In genomic region chr13:56895386-56895785, GRCm38 (mm10) we compare ENCODE assay signal across 10 mouse cellular contexts. TPM values are rescaled to one million over a fixed set of nuclear protein-coding genes. Genes with fewer than 3 reads are reported as not detected.
DNase-seq lines count a peak whose midpoint lies in the region; ATAC-seq and TF ChIP-seq lines count a peak whose summit lies in the region.
"Had no signal": no experiment of that assay in that cellular context is flagged by ENCODE, and none has a peak within 500 bp of the region (broad histone marks: within the 10 kb centered on the region; RNA-seq: fewer than 3 reads in every experiment).

No protein-coding gene starts in this region.

- no peaks in the 10 kb centered on the region for H3K27me3 ChIP-seq in heart, embryonic 10.5 days (ENCODE audit: insufficient read depth, poor library complexity, severe bottlenecking)
- peaks cover 9% of the 10 kb centered on the region for H3K27me3 ChIP-seq in heart, embryonic 12.5 days (replicated peaks)
- H3K27me3 ChIP-seq in heart, postnatal 0 days (ENCODE audit: control insufficient read depth, insufficient read depth, low read length) = no peaks in the 10 kb centered on the region
- H3K27me3 ChIP-seq in limb, embryonic 14.5 days (ENCODE audit: control insufficient read depth, insufficient read depth, low read length) = no peaks in the 10 kb centered on the region; the same call in 1 of the 2 replicates
- H3K27me3 ChIP-seq in neural tube, embryonic 13.5 days = peaks cover 9% of the 10 kb centered on the region
- H3K27me3 ChIP-seq: megakaryocyte, embryonic 14.5 days had no signal

- no peak for TF ChIP-seq EP300 in heart, postnatal 0 days (IDR thresholded peaks at IDR 0.05; ENCODE audit: low read depth)

- H3K36me3 ChIP-seq in heart, embryonic 10.5 days = no peaks in the 10 kb centered on the region
- H3K36me3 ChIP-seq in heart, embryonic 12.5 days = no peaks in the 10 kb centered on the region
- H3K36me3 ChIP-seq in heart, postnatal 0 days (replicated peaks; ENCODE audit: control insufficient read depth, insufficient read depth, low read length) = no peaks in the 10 kb centered on the region
- no peaks in the 10 kb centered on the region for H3K36me3 ChIP-seq in limb, embryonic 14.5 days (ENCODE audit: control insufficient read depth, insufficient read depth, low read length)
- no peaks in the 10 kb centered on the region for H3K36me3 ChIP-seq in neural tube, embryonic 13.5 days
- H3K36me3 ChIP-seq: G1E had no signal

- H3K9ac ChIP-seq in heart, embryonic 12.5 days = no peak overlapping the region
- no peak overlapping the region for H3K9ac ChIP-seq in heart, postnatal 0 days (replicated peaks; ENCODE audit: low read depth, low read length)
- H3K9ac ChIP-seq in limb, embryonic 14.5 days (ENCODE audit: low read depth, low read length, severe bottlenecking) = no peak overlapping the region
- H3K9ac ChIP-seq in neural tube, embryonic 13.5 days = peak overlapping the region; percentile 52

- ATAC-seq in heart, embryonic 12.5 days (ENCODE audit: insufficient number of reproducible peaks, low FRiP score) = no peak
- ATAC-seq in heart, postnatal 0 days (ENCODE audit: insufficient read depth, low read depth) = no peak
- ATAC-seq in limb, embryonic 14.5 days (ENCODE audit: low FRiP score, low read depth) = no peak
- ATAC-seq in neural tube, embryonic 13.5 days (ENCODE audit: low read depth) = no peak
- no peak for ATAC-seq in CD4-positive, CD25-positive, alpha-beta regulatory T cell, adult 4 months

- no peak overlapping the region for H3K4me3 ChIP-seq in heart, embryonic 10.5 days
- H3K4me3 ChIP-seq in heart, embryonic 12.5 days = no peak overlapping the region
- H3K4me3 ChIP-seq in heart, postnatal 0 days (ENCODE audit: low read depth, low read length) = no peak overlapping the region
- H3K4me3 ChIP-seq in limb, embryonic 14.5 days (replicated peaks; ENCODE audit: low read length) = no peak overlapping the region
- H3K4me3 ChIP-seq in neural tube, embryonic 13.5 days = peak overlapping the region; percentile 25
- H3K4me3 ChIP-seq: megakaryocyte, embryonic 14.5 days had no signal

- DNase-seq in heart, embryonic 10.5 days (ENCODE audit: low spot score) = peak; percentile 77
- peak; percentile 60 for DNase-seq in Muller cell, postnatal 12 days (ENCODE audit: inconsistent ontology term)
- peak; percentile 36 to 42 for DNase-seq in cerebellum, postnatal 4 days (ENCODE audit: low spot score in 2 of 2)
- DNase-seq in heart, postnatal 0 days (ENCODE audit: low spot score) = peak; percentile 56
- peak; percentile 77 for DNase-seq in limb, embryonic 14.5 days (ENCODE audit: low spot score)

- no peak for TF ChIP-seq CTCF in heart, postnatal 0 days (IDR thresholded peaks at IDR 0.05; ENCODE audit: low read depth)

- no peak overlapping the region for H3K4me2 ChIP-seq in heart, embryonic 12.5 days
- H3K4me2 ChIP-seq in heart, postnatal 0 days (ENCODE audit: low read depth, low read length) = no peak overlapping the region
- no peak overlapping the region for H3K4me2 ChIP-seq in limb, embryonic 14.5 days (replicated peaks; ENCODE audit: low read depth, low read length, severe bottlenecking)
- H3K4me2 ChIP-seq in neural tube, embryonic 13.5 days = peak overlapping the region; percentile 50

- TF ChIP-seq POLR2A in limb, embryonic 14.5 days (IDR thresholded peaks at IDR 0.05; ENCODE audit: borderline replicate concordance, extremely low read depth, insufficient read depth, insufficient read length) = no peak

- H3K4me1 ChIP-seq in heart, embryonic 10.5 days = no peaks in the 10 kb centered on the region
- no peaks in the 10 kb centered on the region for H3K4me1 ChIP-seq in heart, embryonic 12.5 days (replicated peaks)
- H3K4me1 ChIP-seq in heart, postnatal 0 days (ENCODE audit: control insufficient read depth, insufficient read depth) = no peaks in the 10 kb centered on the region
- no peaks in the 10 kb centered on the region for H3K4me1 ChIP-seq in limb, embryonic 14.5 days (ENCODE audit: control insufficient read depth, insufficient read depth, low read length)
- H3K4me1 ChIP-seq in neural tube, embryonic 13.5 days (replicated peaks) = 0 out of 2 replicates have a peak, but pooled peaks cover 5% of the 10 kb centered on the region
- H3K4me1 ChIP-seq: megakaryocyte, embryonic 14.5 days had no signal

- H3K27ac ChIP-seq in heart, embryonic 10.5 days = no peak overlapping the region
- H3K27ac ChIP-seq in heart, embryonic 12.5 days (ENCODE audit: poor library complexity, severe bottlenecking) = no peak overlapping the region
- no peak overlapping the region for H3K27ac ChIP-seq in heart, postnatal 0 days (ENCODE audit: low read depth)
- no peak overlapping the region for H3K27ac ChIP-seq in limb, embryonic 14.5 days (replicated peaks; ENCODE audit: low read depth, low read length)
- H3K27ac ChIP-seq in neural tube, embryonic 13.5 days (replicated peaks) = no peak overlapping the region

- no peaks in the 10 kb centered on the region for H3K9me3 ChIP-seq in heart, embryonic 10.5 days
- H3K9me3 ChIP-seq in heart, embryonic 12.5 days (replicated peaks) = no peaks in the 10 kb centered on the region
- H3K9me3 ChIP-seq in heart, postnatal 0 days (replicated peaks; ENCODE audit: control insufficient read depth, low read length) = no peaks in the 10 kb centered on the region
- H3K9me3 ChIP-seq in limb, embryonic 14.5 days (ENCODE audit: control insufficient read depth, low read length) = no peaks in the 10 kb centered on the region
- no peaks in the 10 kb centered on the region for H3K9me3 ChIP-seq in neural tube, embryonic 13.5 days

- 3% methylated on average over 17 of the region's 17 CpGs for WGBS in heart, embryonic 10.5 days
- WGBS in heart, embryonic 12.5 days = 4% methylated on average over 17 of the region's 17 CpGs
- 3% methylated on average over 17 of the region's 17 CpGs for WGBS in heart, postnatal 0 days
- 3% methylated on average over 17 of the region's 17 CpGs for WGBS in limb, embryonic 14.5 days
- 3% methylated on average over 17 of the region's 17 CpGs for WGBS in neural tube, embryonic 13.5 days

RNA-seq across cellular contexts. Expression of gene Trpc7, which starts 0.4 kb away (rescaled TPM):
- polyA plus RNA-seq in heart, embryonic 10.5 days (2016; fragmentation: Nextera tagmentation; extraction: Ambion mirVana) = 0.27 and 0.31 TPM in 2 replicates
- 0.08 and 0.17 TPM in 2 replicates for polyA plus RNA-seq in heart, embryonic 12.5 days (2016; fragmentation: Nextera tagmentation; extraction: Ambion mirVana)
- total RNA-seq in heart, postnatal 0 days (2014; rRNA removed; ENCODE audit: low replicate concordance) = not detected in 2 replicates
- polyA plus RNA-seq in heart, postnatal 0 days (2015; fragmentation: Nextera tagmentation; extraction: Ambion mirVana) = 0.07 TPM in 1 of 2 replicates, not detected in the other
- 0.05 and 0.09 TPM in 2 replicates for polyA plus RNA-seq in limb, embryonic 14.5 days (2012; rRNA removed)
- polyA plus RNA-seq in limb, embryonic 14.5 days (2014; fragmentation: Nextera tagmentation; extraction: Ambion mirVana) = 0.08 TPM in 2 replicates
- 1.2 TPM in 2 replicates for polyA plus RNA-seq in neural tube, embryonic 13.5 days (2015; fragmentation: Nextera tagmentation; extraction: Ambion mirVana)
- polyA plus RNA-seq in CD4-positive, CD25-positive, alpha-beta regulatory T cell, adult 4 months (2017; shearing (Covaris generic)) = not detected
- polyA plus RNA-seq: G1E had no signal
